Mouse (Mus musculus) midbrain, embryonic 13.5 days (tissue): Measurements from ENCODE around the gene Akap5. TPM values are rescaled to one million over a fixed set of nuclear protein-coding genes. Genes with fewer than 3 reads are reported as not detected.

ENCODE experiments used
- ATAC-seq: fragments of 200-750 bp; cut with Nextera tagmentation; 2 replicates; pipeline ENCODE4 v1.8.0; 2017; ENCODE audit warnings: mild to moderate bottlenecking, moderate TSS enrichment, moderate library complexity
- H3K27ac ChIP-seq: fragments of 300-500 bp; sonication (generic); 2 replicates; pipeline ENCODE4 v1.5.1; 2015; ENCODE audit warnings: inconsistent platforms, mild to moderate bottlenecking, moderate library complexity
- H3K27me3 ChIP-seq: fragments of 300-500 bp; sonication (generic); 2 replicates; pipeline ENCODE4 v1.6.1; 2015; ENCODE audit warnings: mild to moderate bottlenecking, inconsistent platforms
- H3K36me3 ChIP-seq: fragments of 300-500 bp; sonication (generic); 2 replicates; pipeline ENCODE4 v1.6.1; 2015; ENCODE audit warnings: mild to moderate bottlenecking, inconsistent platforms
- H3K4me1 ChIP-seq: fragments of 300-500 bp; sonication (generic); replicated peaks from 2 replicates; pipeline ENCODE4 v1.6.1; 2015; ENCODE audit warnings: inconsistent platforms
- H3K4me2 ChIP-seq: fragments of 300-500 bp; sonication (generic); replicated peaks from 2 replicates; pipeline ENCODE4 v1.6.1; 2015; ENCODE audit warnings: moderate library complexity, mild to moderate bottlenecking, inconsistent platforms
- H3K4me3 ChIP-seq: fragments of 300-500 bp; sonication (generic); replicated peaks from 2 replicates; pipeline ENCODE4 v1.5.1; 2015; ENCODE audit warnings: mild to moderate bottlenecking, inconsistent platforms
- H3K9ac ChIP-seq: fragments of 300-500 bp; sonication (generic); replicated peaks from 2 replicates; pipeline ENCODE4 v1.6.1; 2015; ENCODE audit warnings: mild to moderate bottlenecking, inconsistent platforms
- H3K9me3 ChIP-seq: fragments of 300-500 bp; sonication (generic); 2 replicates; pipeline ENCODE4 v1.6.1; 2016; ENCODE audit warnings: mild to moderate bottlenecking, inconsistent platforms
- WGBS: fragments of 180-500 bp; shearing (Covaris S2); methylation state at CpG from one replicate; pipeline ENCODE4 v1.1.7; 2015; 5-methylcytosine and 5-hydroxymethylcytosine counted together
- polyA plus RNA-seq: library from polyadenylated mRNA; unstranded; fragments of >200 nt; fragmentation: Nextera tagmentation; extraction: Ambion mirVana; gene quantifications from 2 replicates; pipeline ENCODE4 v1.2.1, GENCODE M21; 2015

The Akap5 gene
- polyA plus RNA-seq, 1 experiment from 2014 or later, result 6.5 TPM

- H3K27ac ChIP-seq, result no peak overlapping the region
Measured at GRCm38 (mm10) chr12:76311951-76312350, 12.7 kb upstream of the Akap5 start.

GRCm38 (mm10) chr12:76318282-76319212 lies 6.1 kb upstream of the Akap5 start:
- Histone ChIP-seq H3K4me1 (no peaks in the 10 kb centered on the region), H3K27me3 (no peaks in the 10 kb centered on the region), H3K9me3 (no peaks in the 10 kb centered on the region), H3K9ac (no peak overlapping the region), H3K27ac (no peak overlapping the region), H3K4me2 (no peak overlapping the region), H3K4me3 (no peak overlapping the region), H3K36me3 (peaks cover 22% of the 10 kb centered on the region)
- 76% methylated on average over 9 of the region's 9 CpGs for WGBS
- peak; percentile 20; the same call in 1 of the 2 replicates for ATAC-seq

More at GRCm38 (mm10) chr12:76311951-76312350, 12.7 kb upstream of the Akap5 start:
- Histone ChIP-seq H3K4me1 (peaks cover 16% of the 10 kb centered on the region), H3K4me3 (no peak overlapping the region), H3K36me3 (peaks cover 35% of the 10 kb centered on the region), H3K9me3 (no peaks in the 10 kb centered on the region), H3K9ac (no peak overlapping the region), H3K4me2 (no peak overlapping the region), H3K27me3 (no peaks in the 10 kb centered on the region)
- no peak for ATAC-seq
- WGBS, result 97% methylated on average over 8 of the region's 8 CpGs

GRCm38 (mm10) chr12:76326437-76327220 lies 1.9 kb downstream of the Akap5 start:
- 92% methylated on average over 23 of the region's 23 CpGs for WGBS
- Histone ChIP-seq H3K36me3 (peaks cover 20% of the 10 kb centered on the region), H3K4me1 (peaks cover 12% of the 10 kb centered on the region), H3K4me3 (no peak overlapping the region), H3K9ac (no peak overlapping the region), H3K4me2 (no peak overlapping the region), H3K27me3 (no peaks in the 10 kb centered on the region), H3K9me3 (no peaks in the 10 kb centered on the region), H3K27ac (no peak overlapping the region)
- ATAC-seq, result no peak

GRCm38 (mm10) chr12:76328567-76329354 lies 4.1 kb downstream of the Akap5 start:
- Histone ChIP-seq H3K27me3 (no peaks in the 10 kb centered on the region), H3K4me2 (no peak overlapping the region), H3K4me3 (no peak overlapping the region), H3K9me3 (no peaks in the 10 kb centered on the region), H3K27ac (no peak overlapping the region), H3K9ac (no peak overlapping the region), H3K4me1 (peaks cover 12% of the 10 kb centered on the region), H3K36me3 (peaks cover 20% of the 10 kb centered on the region)
- ATAC-seq, result no peak
- WGBS, result 90% methylated on average over 6 of the region's 6 CpGs

- Histone ChIP-seq H3K27ac (no peak overlapping the region), H3K4me2 (no peak overlapping the region), H3K36me3 (peaks cover 10% of the 10 kb centered on the region), H3K4me3 (no peak overlapping the region), H3K4me1 (no peaks in the 10 kb centered on the region), H3K9me3 (no peaks in the 10 kb centered on the region), H3K9ac (no peak overlapping the region), H3K27me3 (no peaks in the 10 kb centered on the region)
- no peak for ATAC-seq
- WGBS, result 96% methylated on average over 5 of the region's 5 CpGs
Measured at GRCm38 (mm10) chr12:76333688-76334087, 9.0 kb downstream of the Akap5 start.

GRCm38 (mm10) chr12:76335641-76336040 lies 10.9 kb downstream of the Akap5 start:
- H3K4me1 ChIP-seq, result no peaks in the 10 kb centered on the region
- 0 out of 2 replicates have a peak, but pooled peaks cover 3% of the 10 kb centered on the region for H3K36me3 ChIP-seq
- H3K4me3 ChIP-seq, result no peak overlapping the region
- WGBS, result 91% methylated on average over 5 of the region's 5 CpGs
- H3K9me3 ChIP-seq, result no peaks in the 10 kb centered on the region
- no peaks in the 10 kb centered on the region for H3K27me3 ChIP-seq
- no peak for ATAC-seq
- no peak overlapping the region for H3K27ac ChIP-seq
- no peak overlapping the region for H3K4me2 ChIP-seq
- H3K9ac ChIP-seq, result no peak overlapping the region

- H3K27me3 ChIP-seq, result no peaks in the 10 kb centered on the region
- H3K4me2 ChIP-seq, result no peak overlapping the region
- H3K4me1 ChIP-seq, result no peaks in the 10 kb centered on the region
- ATAC-seq, result no peak
- H3K9me3 ChIP-seq, result no peaks in the 10 kb centered on the region
- WGBS, result 80% methylated on average over 17 of the region's 17 CpGs
- H3K9ac ChIP-seq, result no peak overlapping the region
- no peak overlapping the region for H3K4me3 ChIP-seq
- H3K27ac ChIP-seq, result no peak overlapping the region
- no peaks in the 10 kb centered on the region for H3K36me3 ChIP-seq
Measured at GRCm38 (mm10) chr12:76336111-76336965, 11.6 kb downstream of the Akap5 start.

- Histone ChIP-seq H3K9me3 (no peaks in the 10 kb centered on the region), H3K4me3 (no peak overlapping the region), H3K27ac (no peak overlapping the region), H3K4me1 (no peaks in the 10 kb centered on the region), H3K9ac (no peak overlapping the region), H3K27me3 (no peaks in the 10 kb centered on the region), H3K4me2 (no peak overlapping the region), H3K36me3 (peaks cover 10% of the 10 kb centered on the region)
- peak; percentile 58; the same call in 1 of the 2 replicates for ATAC-seq
- 6% methylated on average over 4 of the region's 4 CpGs for WGBS
Measured at GRCm38 (mm10) chr12:76341080-76341479, 16.4 kb downstream of the Akap5 start.

- Histone ChIP-seq H3K4me3 (no peak overlapping the region), H3K27ac (no peak overlapping the region), H3K4me1 (no peaks in the 10 kb centered on the region), H3K9ac (no peak overlapping the region), H3K36me3 (peaks cover 30% of the 10 kb centered on the region), H3K9me3 (no peaks in the 10 kb centered on the region), H3K27me3 (no peaks in the 10 kb centered on the region), H3K4me2 (no peak overlapping the region)
- 92% methylated on average over 5 of the region's 6 CpGs for WGBS
- ATAC-seq, result no peak
Measured at GRCm38 (mm10) chr12:76345759-76346455, 21.2 kb downstream of the Akap5 start.

GRCm38 (mm10) chr12:76349680-76350220 lies 25.1 kb downstream of the Akap5 start:
- 82% methylated on average over 8 of the region's 8 CpGs for WGBS
- no peaks in the 10 kb centered on the region for H3K9me3 ChIP-seq
- no peaks in the 10 kb centered on the region for H3K4me1 ChIP-seq
- H3K27ac ChIP-seq, result no peak overlapping the region
- H3K4me2 ChIP-seq, result no peak overlapping the region
- no peak overlapping the region for H3K9ac ChIP-seq
- no peaks in the 10 kb centered on the region for H3K27me3 ChIP-seq
- no peak overlapping the region for H3K4me3 ChIP-seq
- H3K36me3 ChIP-seq, result peaks cover 33% of the 10 kb centered on the region
- ATAC-seq, result no peak
